Mouse (Mus musculus): Measurements from ENCODE around the gene Nkx1-1.

- TF ChIP-seq POLR2A (IDR thresholded peaks at IDR 0.05; ENCODE audit: borderline replicate concordance, low read depth, low read length) (no peak), CTCF (IDR thresholded peaks at IDR 0.05; ENCODE audit: low read depth, low read length) (no peak)
These were observed at the start of gene Nkx1-1 for GRCm38 (mm10) chr5:33433201-33434138.
